Mouse (Mus musculus) spleen, adult 2 months (tissue): ENCODE data around the gene C1ql4. TPM values are rescaled to one million over a fixed set of nuclear protein-coding genes. Genes with fewer than 3 reads are reported as not detected.

Experiments used
- DNase-seq, 2 experiments: peaks; one replicate each; pipeline versions ENCODE4 v3.0.0 to v3.0.0-alpha.2; 2012 to 2021; ENCODE audit warnings: low spot score in 2 of 2, low read depth in 1 of 2
- H3K27ac ChIP-seq: fragments of 200-500 bp; 2 replicates; pipeline ENCODE4 v1.5.1; 2012; ENCODE audit warnings: low read length, inconsistent platforms; ENCODE audit not compliant: insufficient read depth
- H3K27me3 ChIP-seq: fragments of 200-500 bp; 2 replicates; pipeline ENCODE4 v1.6.1; 2012; ENCODE audit warnings: mild to moderate bottlenecking, moderate library complexity, low read length, inconsistent platforms; ENCODE audit not compliant: control insufficient read depth, insufficient read depth
- H3K36me3 ChIP-seq: fragments of 200-500 bp; 2 replicates; pipeline ENCODE4 v1.6.1; 2012; ENCODE audit warnings: mild to moderate bottlenecking, low read length, inconsistent platforms; ENCODE audit not compliant: control insufficient read depth, insufficient read depth
- H3K4me1 ChIP-seq: fragments of 200-500 bp; 2 replicates; pipeline ENCODE4 v1.6.1; 2011; ENCODE audit warnings: inconsistent platforms; ENCODE audit not compliant: control insufficient read depth, insufficient read depth, insufficient read length
- H3K4me3 ChIP-seq: fragments of 200-500 bp; 2 replicates; pipeline ENCODE4 v1.5.1; 2011; ENCODE audit warnings: mild to moderate bottlenecking, inconsistent platforms; ENCODE audit not compliant: insufficient read depth, insufficient read length; ENCODE audit errors: extremely low read depth
- CTCF ChIP-seq: fragments of 200-500 bp; IDR thresholded peaks from 2 replicates; pipeline ENCODE4 v1.5.1; 2011; ENCODE audit warnings: mild to moderate bottlenecking, inconsistent platforms; ENCODE audit not compliant: insufficient read depth, insufficient read length, insufficient replicate concordance; ENCODE audit errors: extremely low read depth
- POLR2A ChIP-seq: fragments of 200-500 bp; IDR thresholded peaks from 2 replicates; pipeline ENCODE4 v1.6.1; 2011; ENCODE audit warnings: low read depth, low read length, inconsistent platforms
- WGBS: fragments of 180-500 bp; shearing (Covaris S2); methylation state at CpG from one replicate; pipeline ENCODE4 v1.1.7; 2018; 5-methylcytosine and 5-hydroxymethylcytosine counted together
- polyA plus RNA-seq: library from polyadenylated mRNA; depleted of rRNA; stranded (reverse); fragments of >200 nt; gene quantifications from 2 replicates; pipeline ENCODE4 v1.2.3, GENCODE M21; 2012; rRNA removed

The C1ql4 gene
- polyA plus RNA-seq, 1 experiment = not detected

GRCm38 (mm10) chr15:99036249-99036905 is 51.2 kb downstream of the C1ql4 start:
- peaks cover 4% of the 10 kb centered on the region; the same call in 1 of the 2 replicates for H3K4me1 ChIP-seq
- TF ChIP-seq CTCF (no peak), POLR2A (no peak)
- no peak for DNase-seq
- 97% methylated on average over 8 of the region's 8 CpGs for WGBS
- no peak overlapping the region for H3K4me3 ChIP-seq
- H3K27me3 ChIP-seq = no peaks in the 10 kb centered on the region
- H3K27ac ChIP-seq = no peak overlapping the region
- H3K36me3 ChIP-seq = peaks cover 19% of the 10 kb centered on the region

GRCm38 (mm10) chr15:99035431-99035830 is 52.2 kb downstream of the C1ql4 start:
- 92% methylated on average over 4 of the region's 4 CpGs for WGBS
- no peak for TF ChIP-seq CTCF
- TF ChIP-seq POLR2A = no peak
- H3K27ac ChIP-seq = no peak overlapping the region
- peaks cover 8% of the 10 kb centered on the region; the same call in 1 of the 2 replicates for H3K4me1 ChIP-seq
- no peak overlapping the region for H3K4me3 ChIP-seq
- no peak for DNase-seq
- no peaks in the 10 kb centered on the region for H3K27me3 ChIP-seq
- peaks cover 19% of the 10 kb centered on the region for H3K36me3 ChIP-seq

Other genes starting within 250 kb of the C1ql4 start
- 55.6 and 58.7 TPM in 2 replicates for gene Kmt2d, start 216.6 kb downstream of the C1ql4 start, polyA plus RNA-seq
- gene Rhebl1, start 193.3 kb downstream of the C1ql4 start, polyA plus RNA-seq = 5.4 and 6.0 TPM in 2 replicates
- gene Dhh, start 189.3 kb downstream of the C1ql4 start, polyA plus RNA-seq = 1.6 and 2.3 TPM in 2 replicates
- gene Lmbr1l, start 169.6 kb downstream of the C1ql4 start, polyA plus RNA-seq = 112 and 191 TPM in 2 replicates
- gene Tuba1b, start 153.3 kb downstream of the C1ql4 start, polyA plus RNA-seq = 694 and 1,212 TPM in 2 replicates
- 16.3 and 63.6 TPM in 2 replicates for gene Gm49450, start 134.3 kb downstream of the C1ql4 start, polyA plus RNA-seq
- gene Tuba1a, start 134.1 kb downstream of the C1ql4 start, polyA plus RNA-seq = 116 and 126 TPM in 2 replicates
- gene Tuba1c, start 57.9 kb downstream of the C1ql4 start, polyA plus RNA-seq = 119 and 126 TPM in 2 replicates
- gene Prph, start 32.6 kb downstream of the C1ql4 start, polyA plus RNA-seq = 0.99 and 1.4 TPM in 2 replicates
- 5.9 and 7.5 TPM in 2 replicates for gene Troap, start 13.2 kb downstream of the C1ql4 start, polyA plus RNA-seq
- gene Dnajc22, start 5.4 kb upstream of the C1ql4 start, polyA plus RNA-seq = 0.35 and 0.60 TPM in 2 replicates
- 1.5 and 2.2 TPM in 2 replicates for gene Spats2, start 38.1 kb upstream of the C1ql4 start, polyA plus RNA-seq
- gene Kcnh3, start 137.0 kb upstream of the C1ql4 start, polyA plus RNA-seq = 3.5 and 3.7 TPM in 2 replicates
- gene Mcrs1, start 164.1 kb upstream of the C1ql4 start, polyA plus RNA-seq = 48.5 and 63.1 TPM in 2 replicates
- 27.1 and 31.4 TPM in 2 replicates for gene Prpf40b, start 207.3 kb upstream of the C1ql4 start, polyA plus RNA-seq
- gene Fam186b, start 208.1 kb upstream of the C1ql4 start, polyA plus RNA-seq = 0.02 and 0.05 TPM in 2 replicates